Mouse (Mus musculus) kidney, embryonic 14.5 days (tissue): Measurements from ENCODE around the gene Vmn1r126. TPM values are rescaled to one million over a fixed set of nuclear protein-coding genes. Genes with fewer than 3 reads are reported as not detected.
"Not testable (repeated sequence)": the region's sequence is repeated elsewhere in the genome, so short reads cannot be mapped to it uniquely, and the experiment has no call there.

Experiments
- ATAC-seq: fragments of 200-750 bp; cut with Nextera tagmentation; 2 replicates; pipeline ENCODE4 v1.8.0; 2017; ENCODE audit warnings: moderate number of reproducible peaks, mild to moderate bottlenecking, moderate TSS enrichment, moderate library complexity; ENCODE audit not compliant: low FRiP score, low TSS enrichment
- H3K27ac ChIP-seq: fragments of 300-500 bp; sonication (generic); 2 replicates; pipeline ENCODE4 v1.5.1; 2014; ENCODE audit warnings: low read depth, mild to moderate bottlenecking, low read length, moderate library complexity, mixed read lengths
- H3K27me3 ChIP-seq: fragments of 300-500 bp; sonication (generic); 2 replicates; pipeline ENCODE4 v1.6.1; 2014; ENCODE audit warnings: mild to moderate bottlenecking, low read length; ENCODE audit not compliant: control insufficient read depth, insufficient read depth
- H3K36me3 ChIP-seq: fragments of 300-500 bp; sonication (generic); 2 replicates; pipeline ENCODE4 v1.6.1; 2014; ENCODE audit warnings: low read length, mixed read lengths; ENCODE audit not compliant: control insufficient read depth, insufficient read depth
- H3K4me1 ChIP-seq: fragments of 300-500 bp; sonication (generic); 2 replicates; pipeline ENCODE4 v1.6.1; 2014; ENCODE audit warnings: low read length, mixed read lengths; ENCODE audit not compliant: control insufficient read depth, insufficient read depth
- H3K4me2 ChIP-seq: fragments of 300-500 bp; sonication (generic); replicated peaks from 2 replicates; pipeline ENCODE4 v1.6.1; 2014; ENCODE audit warnings: low read depth, mild to moderate bottlenecking, low read length
- H3K4me3 ChIP-seq: fragments of 300-500 bp; sonication (generic); 2 replicates; pipeline ENCODE4 v1.5.1; 2014; ENCODE audit warnings: mild to moderate bottlenecking, low read length
- H3K9ac ChIP-seq: fragments of 300-500 bp; sonication (generic); 2 replicates; pipeline ENCODE4 v1.6.1; 2014; ENCODE audit warnings: low read depth, mild to moderate bottlenecking, low read length, moderate library complexity
- H3K9me3 ChIP-seq: fragments of 300-500 bp; sonication (generic); 2 replicates; pipeline ENCODE4 v1.6.1; 2016; ENCODE audit warnings: low read length; ENCODE audit not compliant: control insufficient read depth
- WGBS: fragments of 180-500 bp; shearing (Covaris S2); extraction: QIAGEN DNeasy Blood & Tissue Kit; methylation state at CpG from one replicate; pipeline ENCODE4 v1.1.7; 2014; 5-methylcytosine and 5-hydroxymethylcytosine counted together
- polyA plus RNA-seq: library from polyadenylated mRNA; unstranded; fragments of >200 nt; fragmentation: Nextera tagmentation; extraction: Ambion mirVana; gene quantifications from 2 replicates; pipeline ENCODE4 v1.2.1, GENCODE M21; 2014

Gene Vmn1r126
- not detected in 2 replicates for polyA plus RNA-seq

GRCm38 (mm10) chr7:21301367-21301766, at the start of gene Vmn1r126:
Gene Vmn1r126, minus strand, starts transcription at chr7:21301467.
- not testable (repeated sequence) for H3K9ac ChIP-seq, H3K4me2 ChIP-seq, H3K4me1 ChIP-seq, H3K4me3 ChIP-seq, H3K27ac ChIP-seq, H3K27me3 ChIP-seq, H3K9me3 ChIP-seq, ATAC-seq, H3K36me3 ChIP-seq
- no CpG with 5 or more reads among the region's 5 CpGs for WGBS

DNA sequence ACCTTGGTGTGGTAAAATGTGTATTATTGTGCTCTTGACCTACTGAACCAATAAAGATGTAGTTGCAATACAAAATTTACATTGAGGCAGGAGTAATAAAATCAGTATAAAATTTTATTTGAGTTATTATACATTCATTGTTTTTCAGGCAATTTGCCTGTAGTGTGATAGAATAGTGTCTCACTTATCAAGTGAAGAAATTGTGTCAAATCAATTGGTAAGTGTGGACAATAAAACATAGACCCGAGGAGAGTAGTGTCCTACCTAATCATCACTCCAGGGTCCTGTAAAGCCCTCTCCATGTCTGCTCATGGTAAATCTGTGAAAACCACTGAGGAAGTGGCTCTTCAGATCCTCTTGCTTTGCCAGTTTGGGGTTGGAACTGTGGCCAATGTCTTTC, 47.8 kb upstream of the Vmn1r126 start, which contains the start of gene Vmn1r128:
Gene Vmn1r128, plus strand, starts transcription at position 301 of the 400 bp plus-strand sequence.
- not testable (repeated sequence) for H3K27me3 ChIP-seq, H3K9ac ChIP-seq, H3K4me2 ChIP-seq, H3K9me3 ChIP-seq, H3K36me3 ChIP-seq, H3K27ac ChIP-seq, H3K4me1 ChIP-seq, ATAC-seq, H3K4me3 ChIP-seq
- 89% methylated on average over 1 of the region's 1 CpGs for WGBS

GRCm38 (mm10) chr7:21319761-21320160, 18.5 kb upstream of the Vmn1r126 start, which contains the start of gene Vmn1r127:
Gene Vmn1r127, minus strand, starts transcription at chr7:21319861.
- WGBS = no CpG with 5 or more reads among the region's 3 CpGs
- H3K36me3 ChIP-seq, H3K27ac ChIP-seq, H3K4me2 ChIP-seq, ATAC-seq, H3K9me3 ChIP-seq, H3K27me3 ChIP-seq, H3K9ac ChIP-seq, H3K4me1 ChIP-seq, H3K4me3 ChIP-seq: not testable (repeated sequence)

DNA sequence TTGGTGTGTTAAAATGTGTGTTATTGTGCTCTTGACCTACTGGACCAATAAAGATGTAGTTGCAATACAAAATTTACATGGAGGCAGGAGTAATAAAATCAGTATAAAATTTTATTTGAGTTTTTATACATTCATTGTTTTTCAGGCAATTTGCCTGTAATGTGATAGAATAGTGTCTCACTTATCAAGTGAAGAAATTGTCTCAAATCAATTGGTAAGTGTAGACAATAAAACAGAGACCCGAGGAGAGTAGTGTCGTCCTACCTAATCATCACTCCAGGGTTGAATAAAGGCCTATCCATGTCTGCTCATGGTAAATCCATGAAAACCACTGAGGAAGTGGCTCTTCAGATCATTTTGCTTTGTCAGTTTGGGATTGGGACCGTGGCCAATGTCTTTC, 29.4 kb downstream of the Vmn1r126 start, which contains the start of gene Vmn1r125:
Gene Vmn1r125, plus strand, starts transcription at position 301 of the 400 bp plus-strand sequence.
- ATAC-seq, H3K4me1 ChIP-seq, H3K4me2 ChIP-seq, H3K9me3 ChIP-seq, H3K9ac ChIP-seq, H3K27ac ChIP-seq, H3K36me3 ChIP-seq, H3K4me3 ChIP-seq, H3K27me3 ChIP-seq: not testable (repeated sequence)
- WGBS = 76% methylated on average over 3 of the region's 3 CpGs

- 79% methylated on average over 4 of the region's 4 CpGs for WGBS
- not testable (repeated sequence) for ATAC-seq
These were observed 40.8 kb downstream of the Vmn1r126 start, which contains the start of gene Vmn1r124 for GRCm38 (mm10) chr7:21260517-21260916. Gene Vmn1r124, minus strand, starts transcription at chr7:21260617.

More at GRCm38 (mm10) chr7:21260517-21260916, 40.8 kb downstream of the Vmn1r126 start, which contains the start of gene Vmn1r124:
- H3K4me2 ChIP-seq, H3K27ac ChIP-seq, H3K4me1 ChIP-seq, H3K4me3 ChIP-seq, H3K36me3 ChIP-seq, H3K27me3 ChIP-seq, H3K9ac ChIP-seq, H3K9me3 ChIP-seq: not testable (repeated sequence)

Other genes starting within 250 kb of the Vmn1r126 start
- gene Vmn1r120, start 247.7 kb downstream of the Vmn1r126 start, polyA plus RNA-seq = not detected in 2 replicates
- not detected in 2 replicates for gene Vmn1r121, start 203.0 kb downstream of the Vmn1r126 start, polyA plus RNA-seq
- not detected in 2 replicates for gene Vmn1r122, start 167.3 kb downstream of the Vmn1r126 start, polyA plus RNA-seq
- gene Vmn1r123, start 139.3 kb downstream of the Vmn1r126 start, polyA plus RNA-seq = not detected in 2 replicates
- not detected in 2 replicates for gene Gm5157, start 111.0 kb downstream of the Vmn1r126 start, polyA plus RNA-seq
- not detected in 2 replicates for gene Vmn1r124, start 40.9 kb downstream of the Vmn1r126 start, polyA plus RNA-seq
- not detected in 2 replicates for gene Vmn1r125, start 29.3 kb downstream of the Vmn1r126 start, polyA plus RNA-seq
- gene Vmn1r127, start 18.4 kb upstream of the Vmn1r126 start, polyA plus RNA-seq = not detected in 2 replicates
- not detected in 2 replicates for gene Vmn1r128, start 47.9 kb upstream of the Vmn1r126 start, polyA plus RNA-seq
- gene Vmn1r129, start 59.8 kb upstream of the Vmn1r126 start, polyA plus RNA-seq = not detected in 2 replicates
- not detected in 2 replicates for gene Gm6882, start 131.3 kb upstream of the Vmn1r126 start, polyA plus RNA-seq
- gene Vmn1r130, start 210.3 kb upstream of the Vmn1r126 start, polyA plus RNA-seq = not detected in 2 replicates
- gene Vmn1r131, start 244.6 kb upstream of the Vmn1r126 start, polyA plus RNA-seq = not detected in 2 replicates